Mouse (Mus musculus) liver, postnatal 0 days (tissue): ENCODE data around the gene Tmem60. TPM values are rescaled to one million over a fixed set of nuclear protein-coding genes. Genes with fewer than 3 reads are reported as not detected.

Experiments used
- ATAC-seq: fragments of 200-750 bp; cut with Nextera tagmentation; 2 replicates; pipeline ENCODE4 v1.8.0; 2017; ENCODE audit warnings: mild to moderate bottlenecking, moderate library complexity
- DNase-seq: peaks from one replicate; pipeline ENCODE4 v3.0.0-alpha.2; 2016
- H3K27ac ChIP-seq: fragments of 300-500 bp; sonication (generic); 2 replicates; pipeline ENCODE4 v1.5.1; 2014; ENCODE audit warnings: antibody characterized with exemption, moderate library complexity, mild to moderate bottlenecking, low read depth
- H3K27me3 ChIP-seq: fragments of 300-500 bp; sonication (generic); 2 replicates; pipeline ENCODE4 v1.6.1; 2014; ENCODE audit warnings: low read length, control low read depth, mixed read lengths; ENCODE audit not compliant: insufficient read depth
- H3K36me3 ChIP-seq: fragments of 300-500 bp; sonication (generic); replicated peaks from 2 replicates; pipeline ENCODE4 v1.6.1; 2014; ENCODE audit warnings: mild to moderate bottlenecking, control low read depth, low read length, moderate library complexity, mixed read lengths; ENCODE audit not compliant: insufficient read depth
- H3K4me1 ChIP-seq: fragments of 300-500 bp; sonication (generic); 2 replicates; pipeline ENCODE4 v1.6.1; 2014; ENCODE audit warnings: antibody characterized with exemption, mild to moderate bottlenecking, control low read depth; ENCODE audit not compliant: insufficient read depth
- H3K4me2 ChIP-seq: fragments of 300-500 bp; sonication (generic); 2 replicates; pipeline ENCODE4 v1.6.1; 2014; ENCODE audit warnings: low read depth, mild to moderate bottlenecking, low read length, moderate library complexity, mixed read lengths
- H3K4me3 ChIP-seq: fragments of 300-500 bp; sonication (generic); 2 replicates; pipeline ENCODE4 v1.5.1; 2014; ENCODE audit warnings: low read depth, low read length
- H3K9ac ChIP-seq: fragments of 300-500 bp; sonication (generic); replicated peaks from 2 replicates; pipeline ENCODE4 v1.6.1; 2014; ENCODE audit warnings: mild to moderate bottlenecking, moderate library complexity
- H3K9me3 ChIP-seq: fragments of 300-500 bp; sonication (generic); 2 replicates; pipeline ENCODE4 v1.6.1; 2016; ENCODE audit warnings: mild to moderate bottlenecking, control low read depth, low read length, mixed read lengths
- CTCF ChIP-seq: sonication (generic); IDR thresholded peaks from 2 replicates; pipeline ENCODE4 v1.5.1; 2016; ENCODE audit warnings: antibody characterized with exemption, low read depth
- EP300 ChIP-seq: IDR thresholded peaks from 2 replicates; pipeline ENCODE4 v1.6.1; 2016; ENCODE audit warnings: antibody characterized with exemption, low read depth, mild to moderate bottlenecking
- WGBS: fragments of 180-500 bp; shearing (Covaris S2); extraction: QIAGEN DNeasy Blood & Tissue Kit; methylation state at CpG from one replicate; pipeline ENCODE4 v1.1.7; 2014; ENCODE audit not compliant: insufficient replicate concordance; 5-methylcytosine and 5-hydroxymethylcytosine counted together
- polyA plus RNA-seq: library from polyadenylated mRNA; unstranded; fragments of >200 nt; fragmentation: Nextera tagmentation; extraction: Ambion mirVana; gene quantifications from 2 replicates; pipeline ENCODE4 v1.2.1, GENCODE M21; 2015

The Tmem60 gene
- polyA plus RNA-seq, 1 experiment from 2014 or later: 49.7 TPM

GRCm38 (mm10) chr5:20932585-20932984, 50.6 kb downstream of the Tmem60 start:
- Histone ChIP-seq H3K27me3 (no peaks in the 10 kb centered on the region), H3K4me2 (no peak overlapping the region), H3K9ac (no peak overlapping the region), H3K27ac (no peak overlapping the region), H3K4me1 (peaks cover 46% of the 10 kb centered on the region), H3K36me3 (no peaks in the 10 kb centered on the region), H3K9me3 (no peaks in the 10 kb centered on the region), H3K4me3 (no peak overlapping the region)
- ATAC-seq (no peak), DNase-seq (no peak)
- WGBS: 41% methylated on average over 3 of the region's 3 CpGs
- TF ChIP-seq EP300 (no peak), CTCF (no peak)

- no peak overlapping the region for H3K27ac ChIP-seq
- no peaks in the 10 kb centered on the region for H3K36me3 ChIP-seq
- DNase-seq (no peak), ATAC-seq (no peak)
- no peak overlapping the region for H3K4me2 ChIP-seq
- TF ChIP-seq EP300 (no peak), CTCF (no peak)
- H3K4me1 ChIP-seq: peaks cover 59% of the 10 kb centered on the region
- WGBS: 54% methylated on average over 5 of the region's 5 CpGs
- H3K9me3 ChIP-seq: no peaks in the 10 kb centered on the region
- no peak overlapping the region for H3K9ac ChIP-seq
- no peak overlapping the region for H3K4me3 ChIP-seq
- H3K27me3 ChIP-seq: no peaks in the 10 kb centered on the region
These were observed 53.9 kb downstream of the Tmem60 start for GRCm38 (mm10) chr5:20935934-20936333.

Other genes with a start within 250 kb of the Tmem60 start
- gene Phtf2, start 67 bp upstream of the Tmem60 start, polyA plus RNA-seq: 2.8 and 3.2 TPM in 2 replicates
- 3.7 and 5.5 TPM in 2 replicates for gene Rsbn1l, start 74.2 kb downstream of the Tmem60 start, polyA plus RNA-seq
- gene Ptpn12, start 173.7 kb downstream of the Tmem60 start, polyA plus RNA-seq: 11.3 and 12.5 TPM in 2 replicates